Mouse (Mus musculus) erythroblast, embryonic 14.5 days (primary cell): Measurements from ENCODE around the gene March9. TPM values are rescaled to one million over a fixed set of nuclear protein-coding genes. Genes with fewer than 3 reads are reported as not detected.

Experiments
- H3K27me3 ChIP-seq: 2 replicates; pipeline ENCODE4 v1.6.1; 2012; ENCODE audit warnings: inconsistent platforms; ENCODE audit not compliant: control insufficient read depth
- H3K36me3 ChIP-seq: 2 replicates; pipeline ENCODE4 v1.6.1; 2012; ENCODE audit warnings: mild to moderate bottlenecking, inconsistent platforms; ENCODE audit not compliant: control insufficient read depth
- H3K4me1 ChIP-seq: 2 replicates; pipeline ENCODE4 v1.6.1; 2012; ENCODE audit warnings: inconsistent platforms; ENCODE audit not compliant: control insufficient read depth
- H3K4me3 ChIP-seq: replicated peaks from 2 replicates; pipeline ENCODE3; 2012; ENCODE audit warnings: moderate library complexity, mild to moderate bottlenecking, inconsistent platforms
- H3K9me3 ChIP-seq: 2 replicates; pipeline ENCODE4 v1.6.1; 2012; ENCODE audit warnings: low read length, inconsistent platforms, mixed read lengths; ENCODE audit not compliant: control insufficient read depth
- GATA1 ChIP-seq: IDR thresholded peaks from 2 replicates; pipeline ENCODE4 v1.6.1; 2012; ENCODE audit warnings: low read length, inconsistent platforms, mixed read lengths
- TAL1 ChIP-seq: IDR thresholded peaks from 3 replicates; pipeline ENCODE4 v1.6.1; 2012; ENCODE audit warnings: low read length, inconsistent platforms, mixed read lengths
- polyA plus RNA-seq: library from polyadenylated mRNA; stranded (reverse); fragments of >175 nt; gene quantifications from 2 replicates; pipeline ENCODE4 v1.2.3, GENCODE M21; 2012

Gene March9
- polyA plus RNA-seq = not detected in 2 replicates

DNA sequence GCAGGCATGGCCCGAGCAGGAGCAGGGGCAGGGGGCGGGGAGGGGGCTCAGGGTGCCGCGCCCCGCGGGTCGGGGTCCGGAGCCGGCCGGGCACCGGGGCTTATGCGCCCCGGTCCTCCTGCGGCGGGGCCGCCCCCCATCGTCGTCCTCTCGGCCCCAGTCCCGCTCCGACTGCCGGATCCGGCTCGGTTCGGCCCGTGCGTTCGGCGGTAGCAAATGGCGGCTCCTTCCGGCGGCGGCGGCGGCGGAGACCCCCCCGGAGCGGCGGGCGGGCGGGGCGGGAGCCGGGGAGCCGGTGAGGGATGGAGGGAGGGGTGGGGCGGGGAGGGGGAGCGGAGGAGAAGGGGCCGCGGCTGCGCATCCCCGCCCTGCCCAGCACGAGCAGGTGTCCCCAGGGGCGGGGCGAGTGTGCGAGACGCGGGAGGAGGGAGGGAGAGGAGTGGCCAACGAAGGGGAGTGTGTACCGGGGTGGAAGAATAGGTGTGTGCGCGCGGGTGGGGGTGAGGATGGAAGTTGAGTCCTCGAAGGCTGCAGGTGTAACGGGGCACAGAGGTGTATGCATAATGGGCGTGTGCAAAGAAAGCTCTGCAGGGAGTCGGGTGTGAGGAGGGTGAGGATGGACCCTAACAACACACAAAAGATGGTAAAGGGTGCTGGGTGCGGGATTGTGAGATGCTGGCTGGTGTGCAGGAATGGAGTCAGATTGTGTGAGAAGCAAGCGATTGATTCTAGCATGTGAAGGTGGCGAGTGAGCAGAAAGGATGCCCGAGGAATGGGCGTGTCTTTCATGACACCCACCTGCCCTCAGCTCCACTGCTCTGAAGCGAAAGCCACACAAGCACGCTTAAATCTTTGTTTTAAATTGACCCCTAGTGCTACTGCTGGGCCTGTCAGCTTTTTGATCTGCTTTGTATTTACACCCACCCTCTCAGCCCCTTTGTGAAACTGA, at the start of gene March9:
Gene March9, minus strand, starts transcription at position 217 of the 949 bp plus-strand sequence.
- TF ChIP-seq GATA1 (no peak), TAL1 (no peak)
- Histone ChIP-seq H3K27me3 (peaks cover 78% of the 10 kb centered on the region), H3K4me1 (peaks cover 42% of the 10 kb centered on the region), H3K9me3 (peaks cover 4% of the 10 kb centered on the region; the same call in 1 of the 2 replicates), H3K4me3 (peak within 1 kb of the TSS; percentile 47), H3K36me3 (peaks cover 11% of the 10 kb centered on the region)

DNA sequence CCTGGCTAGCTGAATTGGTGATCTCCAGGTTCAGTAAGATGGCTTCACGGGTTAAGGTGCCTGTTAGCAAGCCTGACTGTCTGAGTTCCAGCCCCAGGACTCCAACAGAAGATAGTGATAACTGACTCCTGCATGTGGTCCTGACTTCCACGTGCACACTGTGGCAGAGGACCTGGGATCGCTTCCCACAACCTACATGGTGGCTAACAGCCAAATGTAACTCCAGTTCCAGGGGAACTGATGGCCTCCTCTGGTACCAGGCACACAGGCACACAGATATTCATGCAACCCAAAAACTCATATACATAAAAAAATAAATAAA, 48.2 kb upstream of the March9 start:
- H3K4me3 ChIP-seq = no peak overlapping the region
- no peaks in the 10 kb centered on the region for H3K27me3 ChIP-seq
- TF ChIP-seq GATA1 = no peak

DNA sequence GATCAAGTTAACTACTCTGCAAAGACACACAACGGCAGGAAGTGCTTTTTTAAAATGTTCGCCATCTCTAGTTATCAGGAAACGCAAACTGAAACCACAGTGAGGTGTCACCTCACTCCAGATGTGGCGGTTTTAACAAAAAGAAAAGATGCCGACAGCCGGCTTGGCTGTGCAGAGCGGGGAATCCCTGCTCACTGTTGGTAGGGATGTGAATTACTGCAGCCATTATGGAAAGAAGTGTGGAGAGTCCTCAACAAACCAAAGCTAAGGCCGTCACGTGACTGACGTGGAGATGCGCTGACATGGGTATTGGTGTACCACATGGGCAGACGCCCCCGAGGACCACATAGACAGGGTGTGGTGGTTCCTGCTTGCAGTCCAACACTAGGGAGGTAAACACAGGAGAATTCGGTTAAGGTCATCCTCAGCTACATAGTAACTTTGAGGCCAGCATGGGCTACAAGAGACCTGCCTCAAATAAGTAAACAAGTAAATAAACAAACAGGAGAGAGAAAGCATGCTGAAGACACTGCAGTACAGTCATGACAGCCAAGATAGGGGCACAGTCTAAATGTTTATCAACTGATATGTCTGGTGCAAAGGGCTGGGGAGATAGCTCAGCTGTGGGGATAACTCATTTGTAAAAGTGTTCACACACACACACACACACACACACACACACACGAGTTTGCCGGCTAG, 47.7 kb upstream of the March9 start:
- H3K4me1 ChIP-seq = peaks cover 31% of the 10 kb centered on the region
- peaks cover 48% of the 10 kb centered on the region for H3K36me3 ChIP-seq
- H3K4me3 ChIP-seq = peak overlapping the region; percentile 25
- TF ChIP-seq TAL1 = no peak
- no peak for TF ChIP-seq GATA1
- H3K27me3 ChIP-seq = no peaks in the 10 kb centered on the region
- no peaks in the 10 kb centered on the region for H3K9me3 ChIP-seq

More for the DNA sequence above, 48.2 kb upstream of the March9 start:
- Histone ChIP-seq H3K36me3 (peaks cover 50% of the 10 kb centered on the region), H3K4me1 (peaks cover 31% of the 10 kb centered on the region), H3K9me3 (no peaks in the 10 kb centered on the region)

DNA sequence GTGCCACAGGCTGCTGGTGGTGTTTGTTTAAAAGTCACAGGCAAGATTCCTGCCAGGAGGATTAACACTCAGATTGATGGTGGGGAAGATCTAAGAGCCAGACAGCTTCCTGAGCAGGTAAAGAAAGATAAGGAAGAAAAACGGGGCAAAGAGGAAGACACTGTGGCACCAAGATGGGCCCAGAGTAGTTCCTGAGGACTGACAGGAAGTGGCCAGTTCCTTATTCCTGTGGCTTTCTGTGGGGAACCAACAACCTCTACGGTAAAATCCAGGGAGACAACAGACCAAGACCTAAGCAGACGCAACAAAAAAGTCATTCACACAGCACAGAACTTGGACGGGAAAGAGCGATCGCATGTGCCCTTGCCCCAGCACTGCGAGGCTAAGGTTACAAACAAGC, 43.6 kb upstream of the March9 start:
- peaks cover 41% of the 10 kb centered on the region for H3K4me1 ChIP-seq
- peaks cover 57% of the 10 kb centered on the region for H3K36me3 ChIP-seq

DNA sequence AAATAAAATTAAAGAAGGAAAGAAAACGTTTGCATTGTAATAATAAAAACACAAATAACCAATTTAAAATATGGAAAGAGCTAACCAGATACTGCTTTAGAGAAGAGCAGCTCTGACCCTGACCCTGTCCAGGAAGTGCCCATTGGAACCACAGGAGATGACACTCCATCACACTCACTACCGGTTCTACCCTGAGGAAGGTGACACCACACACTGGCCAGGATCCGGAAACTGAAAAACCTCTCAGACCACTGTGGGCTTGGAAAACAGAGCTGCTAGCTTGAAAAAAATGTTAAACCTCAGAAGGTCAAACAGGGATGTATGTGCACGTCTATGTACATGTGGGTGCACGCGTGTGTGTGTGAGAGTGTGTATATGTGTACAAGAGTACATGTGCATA, 41.2 kb upstream of the March9 start:
- no peak overlapping the region for H3K4me3 ChIP-seq
- no peaks in the 10 kb centered on the region for H3K9me3 ChIP-seq
- TF ChIP-seq TAL1 = no peak
- no peak for TF ChIP-seq GATA1
- peaks cover 30% of the 10 kb centered on the region for H3K4me1 ChIP-seq
- H3K27me3 ChIP-seq = no peaks in the 10 kb centered on the region
- peaks cover 67% of the 10 kb centered on the region for H3K36me3 ChIP-seq

More for the DNA sequence above, 43.6 kb upstream of the March9 start:
- Histone ChIP-seq H3K27me3 (no peaks in the 10 kb centered on the region), H3K4me3 (no peak overlapping the region), H3K9me3 (no peaks in the 10 kb centered on the region)
- TF ChIP-seq TAL1 (no peak), GATA1 (no peak)

DNA sequence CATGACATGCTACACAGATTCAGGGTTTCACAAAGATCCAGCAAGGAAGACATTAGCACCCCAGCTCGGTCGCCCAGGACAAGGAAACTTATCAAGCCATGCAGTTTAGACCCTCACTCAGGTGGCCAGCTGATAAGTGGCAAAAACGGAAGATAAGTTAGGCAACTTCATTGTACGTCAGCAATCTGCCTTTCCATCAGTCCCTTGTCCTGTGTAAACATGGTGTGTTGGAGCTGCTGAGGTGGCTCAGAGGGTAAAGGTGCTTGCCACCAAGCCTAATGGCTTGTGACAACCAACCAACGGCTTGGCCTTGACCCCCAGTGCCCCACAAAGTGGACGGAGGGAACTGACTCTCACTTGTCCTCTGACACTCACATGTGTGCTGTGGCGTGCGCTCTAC, 40.4 kb upstream of the March9 start:
- H3K27me3 ChIP-seq = no peaks in the 10 kb centered on the region
- H3K4me3 ChIP-seq = no peak overlapping the region
- TF ChIP-seq GATA1 = no peak
- no peak for TF ChIP-seq TAL1
- peaks cover 30% of the 10 kb centered on the region for H3K4me1 ChIP-seq
- H3K36me3 ChIP-seq = peaks cover 71% of the 10 kb centered on the region
- no peaks in the 10 kb centered on the region for H3K9me3 ChIP-seq

DNA sequence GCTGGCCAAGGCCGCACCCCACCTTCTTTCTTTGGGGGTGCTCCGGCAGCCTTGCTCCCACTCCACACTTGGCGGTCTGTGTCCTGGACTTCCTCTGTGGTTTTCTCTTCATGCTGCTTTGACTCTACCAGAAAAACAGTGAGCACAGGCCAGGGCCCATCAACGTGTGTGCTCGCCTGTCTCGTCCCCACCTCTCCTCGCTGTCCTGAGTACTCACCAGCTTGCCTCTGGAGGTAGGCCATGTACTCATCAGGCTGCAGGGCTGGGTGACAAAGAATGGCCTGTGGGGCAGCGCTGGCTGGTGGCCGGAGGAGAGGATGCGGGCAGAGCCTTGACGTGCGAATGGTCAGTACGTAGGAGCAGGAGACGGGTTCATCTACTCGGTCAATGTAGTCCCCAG, 39.9 kb upstream of the March9 start:
- no peaks in the 10 kb centered on the region for H3K9me3 ChIP-seq
- peaks cover 30% of the 10 kb centered on the region for H3K4me1 ChIP-seq
- H3K36me3 ChIP-seq = peaks cover 72% of the 10 kb centered on the region
- H3K27me3 ChIP-seq = no peaks in the 10 kb centered on the region
- no peak overlapping the region for H3K4me3 ChIP-seq
- TF ChIP-seq TAL1 (no peak), GATA1 (no peak)

DNA sequence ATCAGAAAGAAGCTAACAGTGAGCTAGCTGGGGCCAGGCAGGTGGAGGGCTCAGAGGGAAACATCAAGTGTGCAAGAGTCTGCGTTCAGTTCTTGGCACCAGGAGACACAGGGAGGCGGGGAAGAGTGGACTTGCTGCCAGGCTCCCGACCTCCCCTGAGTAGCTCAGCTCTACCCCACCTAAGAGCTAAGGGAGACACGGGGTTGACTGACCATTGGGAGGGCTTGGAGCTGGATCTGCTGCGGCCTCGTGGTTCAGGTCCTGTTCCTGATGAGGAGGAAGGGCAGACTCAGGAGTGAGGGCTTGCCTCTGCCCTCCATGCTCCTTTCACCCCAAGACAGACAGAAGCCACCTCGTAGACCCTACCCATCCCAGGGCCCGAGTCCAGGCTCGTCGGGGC, 39.2 kb upstream of the March9 start:
- TF ChIP-seq GATA1 (no peak), TAL1 (no peak)
- Histone ChIP-seq H3K27me3 (no peaks in the 10 kb centered on the region), H3K9me3 (no peaks in the 10 kb centered on the region), H3K4me1 (peaks cover 28% of the 10 kb centered on the region), H3K4me3 (no peak overlapping the region), H3K36me3 (peaks cover 72% of the 10 kb centered on the region)

DNA sequence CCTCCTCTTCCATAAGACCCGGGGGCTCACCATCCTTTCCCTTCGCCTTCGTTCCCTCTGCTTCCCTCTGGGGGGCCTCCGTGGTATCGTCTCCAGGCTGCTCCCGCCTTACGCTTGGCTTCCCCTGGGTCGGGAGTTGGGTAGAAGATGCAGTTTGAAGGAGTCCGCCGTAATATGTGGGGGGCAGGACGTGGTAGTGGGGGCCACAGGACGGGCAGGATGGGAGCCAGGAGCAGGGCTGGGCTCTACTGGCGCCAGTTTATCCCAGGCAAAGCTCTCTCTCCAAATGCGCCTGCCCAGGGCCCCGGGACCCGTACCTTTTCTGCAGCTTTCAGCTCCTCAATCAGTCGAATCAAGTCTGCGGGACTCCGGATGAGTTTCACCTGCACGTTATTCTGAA, 38.5 kb upstream of the March9 start:
- no peak for TF ChIP-seq TAL1
- no peak for TF ChIP-seq GATA1
- Histone ChIP-seq H3K27me3 (no peaks in the 10 kb centered on the region), H3K4me3 (no peak overlapping the region), H3K4me1 (peaks cover 22% of the 10 kb centered on the region), H3K36me3 (peaks cover 71% of the 10 kb centered on the region), H3K9me3 (no peaks in the 10 kb centered on the region)
